Mouse (Mus musculus): Measurements from ENCODE around the gene Gm21861.
"Not testable (repeated sequence)": the region's sequence is repeated elsewhere in the genome, so short reads cannot be mapped to it uniquely, and the experiment has no call there.

Gm21861 gene

DNA sequence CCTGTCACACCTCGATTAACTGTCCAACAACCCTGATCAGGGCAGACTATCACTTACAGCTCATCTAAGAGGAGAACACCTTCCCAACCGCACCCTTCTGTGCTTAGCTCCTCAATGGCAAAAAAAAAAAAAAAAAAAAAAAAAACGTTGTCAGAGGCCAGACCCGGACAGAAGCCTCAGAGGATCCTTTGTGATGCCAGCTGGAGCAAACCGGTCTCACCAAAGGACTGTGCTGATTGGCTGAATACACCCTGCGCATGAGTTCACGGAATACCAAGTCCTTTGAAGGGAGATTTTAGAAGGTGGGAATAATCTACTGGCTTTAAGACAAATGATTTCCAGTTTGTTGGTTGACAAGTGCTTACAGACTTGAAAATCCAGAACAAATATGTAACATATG, at the start of gene Gm21861:
TSS of gene Gm21861 (minus strand) at position 101 of the 400 bp plus-strand sequence.
- not testable (repeated sequence) for DNase-seq (ENCODE audit: low read depth, low spot score)

All from telencephalon, adult 2 months (tissue).